Mouse (Mus musculus) ES-Bruce4 (cell line): ENCODE measurements around the gene Jam3.

Experiments used
- CTCF ChIP-seq: IDR thresholded peaks from one replicate; pipeline ENCODE4 v1.8.1; 2011; ENCODE audit warnings: low read depth, low read length
- EP300 ChIP-seq: IDR thresholded peaks from 2 replicates; pipeline ENCODE4 v1.6.1; 2011; ENCODE audit warnings: low read depth, low read length; ENCODE audit not compliant: insufficient read depth
- POLR2A ChIP-seq: IDR thresholded peaks from one replicate; pipeline ENCODE4 v1.8.1; 2011; ENCODE audit warnings: low read length; ENCODE audit not compliant: insufficient read depth

DNA sequence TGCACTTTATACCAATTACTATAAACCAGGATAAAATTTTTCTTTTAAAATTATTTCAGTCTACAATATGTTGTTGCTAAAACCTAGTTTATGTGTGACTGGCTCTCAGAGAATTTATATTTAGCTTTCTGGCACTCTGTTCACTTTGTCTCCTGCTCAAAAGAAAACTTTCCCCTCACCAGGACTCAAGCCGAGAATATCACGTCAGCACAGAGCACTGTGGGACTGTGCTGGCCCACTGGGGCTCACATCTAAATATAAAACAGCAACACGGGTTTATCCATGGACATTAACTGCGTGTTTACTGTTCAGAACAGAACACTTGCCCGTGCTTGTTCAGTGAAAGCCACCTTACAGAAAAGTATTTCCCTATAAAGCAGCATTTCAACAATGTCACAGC is 44.5 kb downstream of the Jam3 start:
- no peak for TF ChIP-seq POLR2A
- no peak for TF ChIP-seq CTCF
- TF ChIP-seq EP300 = no peak
